Mouse (Mus musculus) liver, postnatal 0 days (tissue): Measurements from ENCODE around the gene Mad1l1.

ENCODE experiments used
- CTCF ChIP-seq: sonication (generic); IDR thresholded peaks from 2 replicates; pipeline ENCODE4 v1.5.1; 2016; ENCODE audit warnings: antibody characterized with exemption, low read depth
- EP300 ChIP-seq: IDR thresholded peaks from 2 replicates; pipeline ENCODE4 v1.6.1; 2016; ENCODE audit warnings: antibody characterized with exemption, low read depth, mild to moderate bottlenecking

DNA sequence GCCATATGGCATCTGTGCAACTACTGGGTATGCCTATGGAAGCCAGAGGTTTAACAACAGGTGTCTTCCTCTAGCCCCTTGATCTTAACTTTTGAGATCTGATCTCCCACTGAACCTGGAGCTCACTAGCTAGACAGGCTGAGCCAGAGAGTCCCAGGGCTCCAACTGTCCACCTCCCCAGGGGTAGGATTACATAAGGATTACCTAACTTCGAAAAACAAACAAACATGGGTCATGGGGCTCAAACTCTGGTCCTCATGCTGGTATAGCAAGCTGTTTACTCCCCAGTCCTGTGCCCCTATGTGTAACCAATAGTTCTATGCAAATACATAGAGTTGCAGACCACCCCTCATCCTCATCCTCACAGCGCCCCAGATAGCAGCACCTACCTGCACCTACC lies 208.1 kb downstream of the Mad1l1 start:
- TF ChIP-seq CTCF (no peak), EP300 (peak; percentile 61)
